Mouse (Mus musculus) embryonic facial prominence, embryonic 15.5 days (tissue): Measurements from ENCODE around the gene Hbp1. TPM values are rescaled to one million over a fixed set of nuclear protein-coding genes. Genes with fewer than 3 reads are reported as not detected.

Experiments
- ATAC-seq: fragments of 200-750 bp; cut with Nextera tagmentation; 2 replicates; pipeline ENCODE4 v1.8.0; 2017; ENCODE audit warnings: low read depth, moderate TSS enrichment; ENCODE audit not compliant: insufficient number of reproducible peaks, low FRiP score, low TSS enrichment
- H3K27ac ChIP-seq: fragments of 300-500 bp; sonication (generic); replicated peaks from 2 replicates; pipeline ENCODE4 v1.5.1; 2015; ENCODE audit warnings: mild to moderate bottlenecking, inconsistent platforms
- H3K27me3 ChIP-seq: fragments of 300-500 bp; sonication (generic); 2 replicates; pipeline ENCODE4 v1.6.1; 2015; ENCODE audit warnings: inconsistent platforms
- H3K36me3 ChIP-seq: fragments of 300-500 bp; sonication (generic); 2 replicates; pipeline ENCODE4 v1.6.1; 2015; ENCODE audit warnings: mild to moderate bottlenecking, inconsistent platforms
- H3K4me1 ChIP-seq: fragments of 300-500 bp; sonication (generic); 2 replicates; pipeline ENCODE4 v1.6.1; 2015; ENCODE audit warnings: inconsistent platforms
- H3K4me2 ChIP-seq: fragments of 300-500 bp; sonication (generic); replicated peaks from 2 replicates; pipeline ENCODE4 v1.6.1; 2015; ENCODE audit warnings: mild to moderate bottlenecking, inconsistent platforms
- H3K4me3 ChIP-seq: fragments of 300-500 bp; sonication (generic); replicated peaks from 2 replicates; pipeline ENCODE4 v1.5.1; 2015; ENCODE audit warnings: mild to moderate bottlenecking, inconsistent platforms
- H3K9ac ChIP-seq: fragments of 300-500 bp; sonication (generic); 2 replicates; pipeline ENCODE4 v1.6.1; 2015; ENCODE audit warnings: inconsistent platforms
- H3K9me3 ChIP-seq: fragments of 300-500 bp; sonication (generic); replicated peaks from 2 replicates; pipeline ENCODE4 v1.6.1; 2016; ENCODE audit warnings: inconsistent platforms
- WGBS: fragments of 180-500 bp; shearing (Covaris S2); methylation state at CpG from one replicate; pipeline ENCODE4 v1.1.7; 2015; 5-methylcytosine and 5-hydroxymethylcytosine counted together
- polyA plus RNA-seq: library from polyadenylated mRNA; unstranded; fragments of >200 nt; fragmentation: Nextera tagmentation; extraction: Ambion mirVana; gene quantifications from 2 replicates; pipeline ENCODE4 v1.2.1, GENCODE M21; 2015

Hbp1 gene
- polyA plus RNA-seq, 1 experiment from 2014 or later, result 114 TPM

DNA sequence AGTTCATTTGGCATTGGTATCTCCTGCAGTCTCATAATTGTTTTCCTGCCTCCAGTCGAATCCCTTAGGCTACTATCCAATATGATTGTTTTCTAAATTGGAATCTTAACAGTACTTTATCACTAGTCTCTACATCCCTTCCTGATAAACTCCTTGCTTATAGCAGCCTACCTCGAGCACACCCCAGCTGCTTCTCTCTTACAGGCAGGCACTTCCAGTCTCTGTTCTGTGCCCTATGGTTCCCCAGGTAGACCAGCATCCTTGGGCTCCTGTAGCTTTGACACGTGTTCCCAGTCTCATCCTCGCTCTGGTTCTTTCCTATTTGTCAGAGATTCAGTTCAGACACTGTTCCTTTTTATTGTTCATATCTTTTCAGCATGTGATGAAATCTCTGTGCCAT lies 66.0 kb downstream of the Hbp1 start:
- no peak for ATAC-seq
- Histone ChIP-seq H3K4me3 (no peak overlapping the region), H3K9ac (no peak overlapping the region), H3K36me3 (peaks cover 11% of the 10 kb centered on the region; the same call in 1 of the 2 replicates), H3K4me1 (no peaks in the 10 kb centered on the region), H3K4me2 (no peak overlapping the region), H3K27me3 (no peaks in the 10 kb centered on the region), H3K27ac (no peak overlapping the region), H3K9me3 (no peaks in the 10 kb centered on the region)
- 84% methylated on average over 4 of the region's 4 CpGs for WGBS

DNA sequence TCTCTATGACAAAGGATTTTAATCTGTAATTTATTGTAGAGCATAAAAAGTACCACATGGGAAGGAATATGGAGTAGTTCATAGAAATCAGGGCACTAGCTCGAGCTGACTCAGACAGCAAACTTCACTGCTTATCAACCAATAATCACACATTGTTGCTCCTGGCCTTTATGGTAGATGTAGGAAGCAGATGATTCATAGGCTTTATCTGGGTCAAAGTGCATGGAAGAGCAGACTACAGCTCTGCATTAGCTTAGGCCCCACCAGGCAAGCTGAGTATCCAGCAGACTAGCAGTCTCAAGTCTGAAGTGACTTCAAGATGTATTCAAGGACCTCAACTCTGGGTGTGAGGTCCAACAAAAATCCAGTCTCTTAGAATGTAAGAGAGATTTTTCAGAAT lies 67.6 kb downstream of the Hbp1 start:
- H3K4me1 ChIP-seq, result no peaks in the 10 kb centered on the region
- no peak overlapping the region for H3K9ac ChIP-seq
- no peak overlapping the region for H3K4me2 ChIP-seq
- H3K27ac ChIP-seq, result no peak overlapping the region
- no peak overlapping the region for H3K4me3 ChIP-seq
- H3K27me3 ChIP-seq, result no peaks in the 10 kb centered on the region
- WGBS, result 64% methylated on average over 1 of the region's 1 CpGs
- ATAC-seq, result no peak
- no peaks in the 10 kb centered on the region for H3K9me3 ChIP-seq
- peaks cover 11% of the 10 kb centered on the region; the same call in 1 of the 2 replicates for H3K36me3 ChIP-seq

DNA sequence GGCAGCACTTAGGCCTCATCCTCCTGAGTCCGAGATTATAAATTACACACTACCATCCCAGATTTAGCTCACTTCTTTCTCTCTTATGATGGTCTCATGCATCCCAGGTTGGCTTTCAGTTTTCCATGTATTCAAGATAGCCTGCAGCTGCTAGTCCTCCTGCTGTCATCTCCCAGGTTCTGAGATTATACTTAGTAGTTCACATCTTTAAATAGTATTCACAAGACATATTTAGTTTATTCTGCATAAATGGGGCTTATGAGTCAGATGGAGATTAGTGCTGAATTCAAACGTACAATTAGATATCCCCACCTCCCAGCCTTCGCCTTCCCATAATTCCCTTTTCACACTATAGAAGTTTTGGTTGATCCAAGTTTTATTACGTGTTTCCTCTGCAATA lies 73.6 kb downstream of the Hbp1 start:
- Histone ChIP-seq H3K4me2 (no peak overlapping the region), H3K9me3 (no peaks in the 10 kb centered on the region), H3K36me3 (no peaks in the 10 kb centered on the region), H3K4me1 (no peaks in the 10 kb centered on the region), H3K9ac (no peak overlapping the region), H3K4me3 (no peak overlapping the region), H3K27ac (no peak overlapping the region), H3K27me3 (no peaks in the 10 kb centered on the region)
- WGBS, result 91% methylated on average over 4 of the region's 4 CpGs
- no peak for ATAC-seq

Other genes with a start within 250 kb of the Hbp1 start
- gene Gpr22, start 236.6 kb downstream of the Hbp1 start, polyA plus RNA-seq, result 0.97 and 1.1 TPM in 2 replicates
- gene Prkar2b, start 110.8 kb upstream of the Hbp1 start, polyA plus RNA-seq, result 30.4 and 36.2 TPM in 2 replicates